Mouse (Mus musculus): ENCODE data around the gene Mrtfa.

The Mrtfa gene

GRCm38 (mm10) chr15:81030891-81031425 lies 159.6 kb downstream of the Mrtfa start:
- DNase-seq (ENCODE audit: low read depth, low spot score): no peak

DNA sequence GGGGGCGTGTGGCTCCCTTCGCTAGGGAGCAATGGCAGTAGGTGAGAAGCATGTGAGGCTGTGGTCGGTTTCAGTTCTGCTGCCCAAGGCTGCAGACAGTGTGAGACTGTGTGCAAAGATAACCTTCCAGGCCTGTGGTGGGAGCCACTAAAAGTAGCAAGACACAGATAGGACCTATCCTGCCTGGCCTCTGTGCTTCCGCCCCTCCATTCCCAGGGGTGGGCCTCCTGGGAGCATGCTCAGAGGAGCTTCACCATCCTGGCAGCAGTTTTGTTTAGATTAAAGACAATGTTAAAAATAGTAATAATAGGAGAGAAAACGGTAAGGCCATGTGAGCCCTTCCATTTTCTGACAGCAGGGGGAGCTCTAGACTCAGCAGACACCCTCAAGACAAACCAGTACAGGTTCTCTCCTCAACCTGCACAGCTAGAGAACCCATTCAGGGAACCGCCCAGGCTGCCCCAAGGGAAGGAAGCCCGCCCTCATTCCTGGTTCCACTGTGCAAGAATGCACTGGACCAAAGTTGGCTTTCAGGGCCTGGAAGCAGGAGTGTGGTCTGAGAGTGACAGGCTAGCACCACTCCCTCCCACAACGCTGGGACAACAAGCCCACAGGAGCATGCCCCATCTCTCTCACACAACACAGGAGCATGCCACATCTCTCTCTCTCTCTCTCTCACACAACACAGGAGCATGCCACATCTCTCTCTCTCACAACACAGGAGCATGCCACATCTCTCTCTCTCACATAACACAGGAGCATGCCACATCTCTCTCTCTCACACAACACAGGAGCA lies 163.0 kb downstream of the Mrtfa start:
- peak; percentile 56 for DNase-seq (ENCODE audit: low read depth, low spot score)

- DNase-seq (ENCODE audit: low read depth, low spot score): no peak
Observed at GRCm38 (mm10) chr15:81026901-81027300, 163.7 kb downstream of the Mrtfa start.

DNA sequence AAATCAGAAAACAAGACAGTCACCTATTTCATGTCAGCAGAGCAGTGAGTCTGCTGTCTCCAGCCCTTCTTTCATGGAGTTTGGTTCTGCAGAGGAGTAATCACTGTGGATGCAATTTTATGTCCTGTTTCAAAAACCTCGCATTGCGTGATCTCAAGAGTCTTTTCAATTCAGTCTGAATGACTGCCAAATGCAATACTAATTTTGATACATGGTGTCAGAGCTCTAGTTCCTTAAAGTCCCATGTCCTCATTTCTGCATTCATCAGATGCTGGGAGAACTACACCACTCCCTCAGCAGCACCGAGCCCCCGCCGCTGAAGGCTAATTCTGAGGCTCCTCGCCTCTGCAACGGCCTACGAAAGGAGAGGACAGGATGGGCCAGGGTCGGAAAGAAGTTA lies 166.7 kb downstream of the Mrtfa start:
- no peak for DNase-seq (ENCODE audit: low read depth, low spot score)

GRCm38 (mm10) chr15:81022437-81022836 lies 168.1 kb downstream of the Mrtfa start:
- no peak for DNase-seq (ENCODE audit: low read depth, low spot score)

DNA sequence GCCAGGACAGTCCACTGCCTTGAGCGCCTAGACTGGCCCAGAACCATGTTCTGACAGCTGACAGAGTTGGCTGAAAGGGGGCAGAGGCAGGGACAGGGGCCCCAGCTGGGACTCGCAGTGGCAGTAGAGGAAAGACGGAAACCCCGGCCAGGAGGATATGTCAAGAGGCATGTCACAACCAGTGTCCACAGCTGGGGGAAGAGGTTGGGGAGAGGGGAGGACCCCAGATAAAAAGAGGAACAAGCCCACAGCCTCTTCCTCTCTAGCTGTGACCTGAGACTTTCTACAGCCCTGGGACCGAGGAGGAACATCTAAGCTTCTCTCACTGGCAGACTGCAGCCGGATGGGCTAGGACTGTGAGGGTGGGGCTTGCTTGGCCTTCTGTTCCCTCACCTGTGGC lies 169.2 kb downstream of the Mrtfa start:
- DNase-seq (ENCODE audit: low read depth, low spot score): no peak

GRCm38 (mm10) chr15:81017308-81017707 lies 173.2 kb downstream of the Mrtfa start:
- no peak for DNase-seq (ENCODE audit: low read depth, low spot score)

GRCm38 (mm10) chr15:81016488-81016887 lies 174.1 kb downstream of the Mrtfa start:
- DNase-seq (ENCODE audit: low read depth, low spot score): no peak

GRCm38 (mm10) chr15:81015068-81015744 lies 175.4 kb downstream of the Mrtfa start:
- no peak for DNase-seq (ENCODE audit: low read depth, low spot score)

GRCm38 (mm10) chr15:81013186-81013585 lies 177.4 kb downstream of the Mrtfa start:
- no peak for DNase-seq (ENCODE audit: low read depth, low spot score)

- DNase-seq (ENCODE audit: low read depth, low spot score): no peak
Observed at GRCm38 (mm10) chr15:81012359-81012758, 178.2 kb downstream of the Mrtfa start.

DNA sequence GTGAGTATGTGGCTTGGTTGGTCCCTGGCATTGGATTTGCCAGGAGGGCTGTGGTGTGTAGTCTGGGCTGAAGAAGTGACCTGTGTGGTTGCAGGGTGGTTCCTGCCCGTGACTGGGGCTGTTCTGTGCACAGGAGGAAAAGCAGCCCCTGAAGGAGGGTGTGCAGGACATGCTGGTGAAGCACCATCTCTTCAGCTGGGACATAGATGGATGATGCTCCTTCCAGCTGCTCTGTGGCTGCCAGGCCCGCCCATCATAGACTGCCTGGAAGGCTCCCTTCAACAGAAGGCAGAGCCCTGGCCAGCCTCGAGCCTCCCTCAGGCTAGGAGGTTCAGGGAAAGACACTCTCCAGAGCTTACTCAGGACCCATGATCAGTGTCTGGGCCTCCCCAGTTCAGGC lies 179.0 kb downstream of the Mrtfa start:
- no peak for DNase-seq (ENCODE audit: low read depth, low spot score)

DNA sequence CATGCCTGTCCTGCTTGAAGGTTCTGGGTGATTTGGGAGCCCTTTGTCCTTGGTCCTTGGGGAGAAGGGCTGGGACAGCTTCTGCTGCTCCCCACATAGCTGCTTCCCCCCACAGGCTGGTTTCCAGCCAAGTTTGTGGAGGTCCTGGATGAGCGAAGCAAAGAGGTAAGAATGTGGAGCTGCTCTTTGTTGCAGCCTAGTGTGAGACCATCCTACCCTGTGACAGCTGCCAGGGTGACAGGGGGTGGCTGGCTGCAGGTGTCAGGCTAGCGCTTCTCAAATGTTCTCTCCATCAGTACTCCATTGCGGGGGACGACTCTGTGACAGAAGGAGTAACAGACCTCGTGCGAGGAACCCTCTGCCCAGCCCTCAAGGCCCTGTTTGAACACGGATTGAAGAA lies 180.4 kb downstream of the Mrtfa start:
- no peak for DNase-seq (ENCODE audit: low read depth, low spot score)

GRCm38 (mm10) chr15:81008689-81009123 lies 181.9 kb downstream of the Mrtfa start:
- no peak for DNase-seq (ENCODE audit: low read depth, low spot score)

DNA sequence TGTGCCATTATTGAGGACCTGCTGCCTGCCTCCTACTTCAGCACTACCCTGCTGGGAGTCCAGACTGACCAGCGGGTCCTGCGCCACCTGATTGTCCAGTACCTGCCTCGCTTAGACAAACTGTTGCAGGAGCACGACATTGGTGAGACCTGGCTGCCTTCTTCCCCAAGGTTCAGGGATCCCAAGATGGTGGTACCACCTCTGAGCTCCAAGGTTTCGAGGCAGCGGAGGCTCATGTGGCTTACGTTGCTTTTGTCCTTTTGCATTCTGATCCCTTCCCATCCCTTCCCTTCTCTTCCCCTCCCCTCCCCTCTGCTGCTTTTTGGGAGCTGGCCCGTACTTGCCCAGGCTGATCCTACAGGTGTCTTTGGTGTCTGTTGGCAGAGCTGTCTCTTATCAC lies 182.7 kb downstream of the Mrtfa start:
- no peak for DNase-seq (ENCODE audit: low read depth, low spot score)

DNA sequence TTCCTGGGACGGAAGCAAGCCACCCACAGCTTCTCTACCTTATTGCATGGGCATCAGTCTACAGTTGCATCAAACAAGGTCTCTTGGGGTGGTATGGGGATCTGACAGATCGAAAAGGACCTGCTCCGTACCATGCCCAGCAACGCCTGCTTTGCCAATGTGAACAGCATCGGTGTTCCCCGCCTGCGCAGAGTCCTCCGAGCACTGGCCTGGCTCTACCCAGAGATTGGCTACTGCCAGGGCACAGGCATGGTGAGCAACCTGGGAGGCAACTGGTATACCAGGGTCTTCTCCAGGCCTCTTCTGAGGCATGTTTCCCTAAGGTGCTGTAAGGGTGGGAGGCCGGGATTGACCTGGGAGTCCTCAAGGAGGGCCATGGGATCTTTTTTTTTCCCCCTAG lies 183.2 kb downstream of the Mrtfa start:
- DNase-seq (ENCODE audit: low read depth, low spot score): no peak

GRCm38 (mm10) chr15:81006127-81006735 lies 184.3 kb downstream of the Mrtfa start:
- no peak for DNase-seq (ENCODE audit: low read depth, low spot score)

DNA sequence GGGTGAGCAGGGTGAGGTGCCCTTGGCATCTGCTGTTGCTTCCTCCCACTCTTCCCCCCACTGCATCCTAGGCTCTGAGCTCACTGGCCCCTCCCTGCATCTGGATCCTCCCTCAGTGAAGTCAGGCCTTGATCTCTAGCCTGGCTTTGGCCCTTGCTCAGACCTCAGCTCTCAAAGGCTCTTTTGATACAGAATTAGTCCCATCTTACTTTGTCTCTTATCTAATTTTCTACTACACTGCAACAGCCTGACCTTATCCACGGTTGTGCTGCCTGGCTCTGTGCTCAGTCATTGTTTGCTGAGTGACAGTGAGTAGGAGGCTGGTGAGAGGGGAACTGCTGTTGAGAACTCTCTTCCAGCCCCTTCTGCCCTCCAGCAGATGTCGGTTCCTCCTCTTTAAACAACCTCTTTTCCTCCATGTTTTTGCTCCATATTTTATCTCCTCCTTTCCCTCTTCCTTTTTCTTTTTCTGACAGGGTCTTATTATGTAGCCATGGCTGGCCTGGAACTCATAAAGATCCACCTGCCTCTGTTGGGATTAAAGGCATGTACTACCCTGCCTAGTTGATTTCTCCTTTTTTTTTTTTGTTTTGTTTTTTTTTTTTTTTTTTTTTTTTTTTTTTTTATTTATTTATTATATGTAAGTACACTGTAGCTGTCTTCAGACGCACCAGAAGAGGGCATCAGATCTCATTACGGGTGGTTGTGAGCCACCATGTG lies 190.0 kb downstream of the Mrtfa start:
- DNase-seq (ENCODE audit: low read depth, low spot score): no peak

DNA sequence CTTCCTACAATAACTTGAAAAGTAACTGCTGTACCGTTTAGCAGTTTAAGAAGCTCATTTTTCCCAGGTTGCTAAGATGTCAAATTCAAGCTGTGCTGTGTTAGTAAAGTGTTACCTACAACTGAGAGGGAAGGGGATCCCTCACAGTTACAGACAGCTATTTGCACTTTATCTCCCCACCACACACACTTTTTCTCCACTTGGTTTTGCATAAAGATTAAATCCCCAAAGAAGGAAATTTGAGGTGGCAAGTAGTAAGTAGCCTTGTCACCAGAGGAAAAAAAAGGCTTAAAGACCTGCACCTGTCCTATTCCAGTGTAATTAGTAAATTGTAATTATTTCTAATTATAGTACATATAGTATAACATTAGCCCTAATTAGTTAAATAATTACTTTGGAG lies 193.5 kb downstream of the Mrtfa start:
- no peak for DNase-seq (ENCODE audit: low read depth, low spot score)

DNA sequence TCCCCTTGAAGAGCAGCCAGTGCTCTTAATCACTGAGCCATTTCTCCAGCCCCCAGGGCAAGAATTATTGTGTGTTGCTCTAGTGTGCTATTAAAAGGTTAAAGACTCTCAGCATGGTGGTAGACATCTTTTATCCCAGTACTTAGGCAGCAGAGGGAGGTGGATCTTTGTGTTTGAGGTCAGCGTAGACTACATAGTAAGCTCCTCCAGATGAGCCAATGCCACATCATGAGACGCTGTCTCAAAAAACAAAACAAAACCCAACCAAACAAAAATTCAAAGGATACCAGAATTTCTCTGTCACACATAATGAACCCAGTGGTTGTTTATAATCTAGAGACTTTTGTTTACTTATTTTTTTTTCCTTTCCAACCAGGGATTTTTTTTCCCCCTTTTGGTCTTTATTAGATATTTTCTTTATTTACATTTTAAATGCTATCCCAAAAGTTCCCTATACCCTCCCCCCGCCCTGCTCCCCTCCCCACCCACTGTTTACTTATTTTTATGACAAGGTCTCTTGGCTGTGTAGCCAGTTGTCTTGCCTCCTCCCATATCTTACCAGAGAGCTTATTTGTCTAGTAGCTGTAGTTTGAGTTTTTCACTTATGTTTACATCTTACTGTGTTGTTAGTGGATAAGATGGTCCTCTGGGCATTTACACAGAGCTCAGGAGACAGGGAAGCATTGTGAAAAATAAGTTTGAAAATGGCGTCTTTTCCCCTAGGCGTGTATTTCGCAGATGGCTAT lies 194.3 kb downstream of the Mrtfa start:
- DNase-seq (ENCODE audit: low read depth, low spot score): no peak

DNA sequence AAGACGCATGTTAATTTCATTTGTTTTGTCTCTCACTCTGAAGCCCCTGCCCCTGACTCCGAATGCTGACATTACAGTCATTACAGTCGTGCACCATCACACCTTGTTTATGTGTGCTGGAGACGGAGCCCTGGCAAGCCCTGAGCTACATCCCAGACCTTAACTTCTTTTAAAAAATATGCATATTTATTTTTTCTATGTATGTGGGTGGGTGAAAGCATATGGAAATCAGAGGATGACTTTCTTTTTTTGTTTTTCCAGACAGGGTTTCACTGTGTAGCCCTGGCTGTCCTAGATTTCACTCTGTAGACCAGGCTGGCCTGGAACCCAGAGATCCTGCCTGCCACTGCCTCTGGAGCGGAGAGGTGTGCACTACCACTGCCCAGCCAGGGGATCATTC lies 195.6 kb downstream of the Mrtfa start:
- no peak for DNase-seq (ENCODE audit: low read depth, low spot score)

All from retina, postnatal 7 days (tissue).